Mouse (Mus musculus) CH12.LX (cell line): Measurements from ENCODE around the gene Prr5. TPM values are rescaled to one million over a fixed set of nuclear protein-coding genes. Genes with fewer than 3 reads are reported as not detected.

Source experiments
- DNase-seq: peaks from one replicate; pipeline ENCODE4 v3.0.0-alpha.2; 2013; ENCODE audit errors: extremely low read depth
- H3K27ac ChIP-seq: 2 replicates; pipeline ENCODE4 v1.5.1; 2012; ENCODE audit warnings: low read depth, mild to moderate bottlenecking, control low read depth, moderate library complexity; ENCODE audit not compliant: insufficient read depth
- H3K27me3 ChIP-seq: replicated peaks from 2 replicates; pipeline ENCODE3; 2012; ENCODE audit warnings: inconsistent platforms
- H3K36me3 ChIP-seq, 2 experiments: replicated peaks in 1 of 2; 2 replicates each; pipeline versions ENCODE3 to v1.6.1; 2012; ENCODE audit warnings: inconsistent platforms in 1 of 2, low read length in 1 of 2, mild to moderate bottlenecking in 1 of 2, mixed read lengths in 1 of 2, moderate library complexity in 1 of 2; ENCODE audit not compliant: control insufficient read depth in 1 of 2, insufficient read depth in 1 of 2
- H3K4me1 ChIP-seq, 2 experiments: 2 replicates each; pipeline ENCODE4 v1.6.1; 2012; ENCODE audit warnings: inconsistent platforms in 1 of 2, moderate library complexity in 1 of 2; ENCODE audit not compliant: insufficient read depth in 2 of 2, control insufficient read depth in 1 of 2
- H3K4me2 ChIP-seq: 2 replicates; pipeline ENCODE4 v1.6.1; 2012; ENCODE audit warnings: low read depth, mild to moderate bottlenecking, control low read depth; ENCODE audit not compliant: poor library complexity, insufficient read depth, severe bottlenecking
- H3K4me3 ChIP-seq, 3 experiments: fragments of 150-350 bp in 1 of 3; sonication (generic) in 1 of 3; replicated peaks in 1 of 3; 2 replicates each; pipeline versions ENCODE3 to v1.5.1; 2011 to 2012; ENCODE audit warnings: low read depth in 2 of 3, low read length in 2 of 3, mild to moderate bottlenecking in 2 of 3, moderate library complexity in 2 of 3, control low read depth in 1 of 3, improper control_type of control experiment in 1 of 3, inconsistent platforms in 1 of 3, mixed read lengths in 1 of 3; ENCODE audit not compliant: poor library complexity in 1 of 3
- H3K79me2 ChIP-seq: replicated peaks from 2 replicates; pipeline ENCODE4 v1.6.1; 2012; ENCODE audit warnings: mild to moderate bottlenecking, moderate library complexity; ENCODE audit not compliant: control insufficient read depth, poor library complexity, insufficient read depth, severe bottlenecking; ENCODE audit errors: extremely low read depth
- H3K9ac ChIP-seq: 2 replicates; pipeline ENCODE4 v1.6.1; 2012; ENCODE audit warnings: low read depth, mild to moderate bottlenecking, control low read depth, moderate library complexity; ENCODE audit not compliant: insufficient read depth
- H3K9me3 ChIP-seq: replicated peaks from 2 replicates; pipeline ENCODE3; 2012; ENCODE audit warnings: low read length, inconsistent platforms, mixed read lengths
- CTCF ChIP-seq, 2 experiments: IDR thresholded peaks in 1 of 2; conservative IDR thresholded peaks in 1 of 2; 2 replicates each; pipeline ENCODE4 v1.5.1; 2011 to 2012; ENCODE audit warnings: low read depth in 2 of 2, low read length in 2 of 2, improper control_type of control experiment in 1 of 2, inconsistent platforms in 1 of 2, mild to moderate bottlenecking in 1 of 2, moderate library complexity in 1 of 2
- EP300 ChIP-seq: IDR thresholded peaks from 2 replicates; pipeline ENCODE4 v1.6.1; 2011; ENCODE audit warnings: low read length, improper control_type of control experiment
- GABPA ChIP-seq: IDR thresholded peaks from 2 replicates; pipeline ENCODE4 v1.6.1; 2012; ENCODE audit warnings: low read depth, low read length, improper control_type of control experiment, inconsistent platforms; ENCODE audit not compliant: insufficient replicate concordance
- HCFC1 ChIP-seq: IDR thresholded peaks from 2 replicates; pipeline ENCODE4 v1.6.1; 2012; ENCODE audit warnings: low read depth, mild to moderate bottlenecking, inconsistent platforms, low read length, improper control_type of control experiment
- KAT2A ChIP-seq: IDR thresholded peaks from 2 replicates; pipeline ENCODE4 v1.6.1; 2012; ENCODE audit warnings: low read length, improper control_type of control experiment, inconsistent platforms; ENCODE audit not compliant: insufficient replicate concordance
- MYC ChIP-seq: IDR thresholded peaks from 2 replicates; pipeline ENCODE4 v1.6.1; 2011; ENCODE audit warnings: low read depth, mild to moderate bottlenecking, improper control_type of control experiment, low read length
- NELFE ChIP-seq: IDR thresholded peaks from 2 replicates; pipeline ENCODE4 v1.6.1; 2011; ENCODE audit warnings: low read depth, low read length, improper control_type of control experiment
- NRF1 ChIP-seq: IDR thresholded peaks from 2 replicates; pipeline ENCODE4 v1.6.1; 2014; ENCODE audit warnings: low read depth, mild to moderate bottlenecking, inconsistent platforms, low read length, improper control_type of control experiment, moderate library complexity
- PAX5 ChIP-seq: IDR thresholded peaks from 2 replicates; pipeline ENCODE4 v1.6.1; 2012; ENCODE audit warnings: low read length, inconsistent platforms, mixed read lengths
- POLR2AphosphoS2 ChIP-seq: IDR thresholded peaks from 2 replicates; pipeline ENCODE4 v1.6.1; 2011; ENCODE audit warnings: low read depth, low read length, improper control_type of control experiment
- RAD21 ChIP-seq: IDR thresholded peaks from 2 replicates; pipeline ENCODE4 v1.6.1; 2011; ENCODE audit warnings: low read depth, mild to moderate bottlenecking, low read length, improper control_type of control experiment, moderate library complexity
- TCF12 ChIP-seq: IDR thresholded peaks from 2 replicates; pipeline ENCODE4 v1.6.1; 2014; ENCODE audit warnings: low read depth, mild to moderate bottlenecking, inconsistent platforms, low read length, improper control_type of control experiment
- USF1 ChIP-seq: IDR thresholded peaks from 2 replicates; pipeline ENCODE4 v1.6.1; 2014; ENCODE audit warnings: low read depth, mild to moderate bottlenecking, inconsistent platforms, low read length, improper control_type of control experiment
- USF2 ChIP-seq: conservative IDR thresholded peaks from 2 replicates; pipeline ENCODE4 v1.6.1; 2011; ENCODE audit warnings: low read depth, low read length, improper control_type of control experiment
- ZMIZ1 ChIP-seq: IDR thresholded peaks from 2 replicates; pipeline ENCODE4 v1.6.1; 2012; ENCODE audit warnings: low read depth, mild to moderate bottlenecking, inconsistent platforms, low read length, improper control_type of control experiment
- ZNF384 ChIP-seq: IDR thresholded peaks from 2 replicates; pipeline ENCODE4 v1.6.1; 2012; ENCODE audit warnings: low read depth, low read length, improper control_type of control experiment, inconsistent platforms
- dilution Hi-C: fragments of 300-500 bp; cut with MboI; formaldehyde crosslinking; loops from 2 replicates; pipeline ENCODE4 v1.14.3; 2020; ENCODE audit warnings: low sequenced_read_pairs; ENCODE audit not compliant: extremely low pct_unique_long_range_greater_than_20kb, extremely low pct_ligation_motif_present
- in situ Hi-C: fragments of 300-500 bp; cut with MboI; formaldehyde crosslinking; loops from 3 replicates; pipeline ENCODE4 v1.14.3; 2019; ENCODE audit warnings: low sequenced_read_pairs, low pct_ligation_motif_present, low pct_unique_long_range_greater_than_20kb, mixed read lengths
- polyA plus RNA-seq: library from polyadenylated mRNA; unstranded; fragments of >175 nt; gene quantifications from 2 replicates; pipeline ENCODE4 v1.2.1, GENCODE M21; 2012; ENCODE audit warnings: low read depth; ENCODE audit not compliant: insufficient read length
- total RNA-seq, 2 experiments: library from RNA; depleted of rRNA; stranded (reverse); fragments of 300-350 nt in 1 of 2; fragments of >200 nt in 1 of 2; gene quantifications; 2 replicates each; pipeline ENCODE4 v1.2.3; 2012 to 2014

Gene Prr5
- total and polyA plus RNA-seq, 3 experiments: 11.6 to 68.2 (median 19.7) TPM

- dilution Hi-C loops: no loop called here
These were observed 27.5 kb upstream of the Prr5 start for GRCm38 (mm10) chr15:84641948-84642347.

GRCm38 (mm10) chr15:84643178-84643577 lies 26.2 kb upstream of the Prr5 start:
- dilution Hi-C loops: no loop called here
- no peak overlapping the region for H3K4me3 ChIP-seq
- no peak overlapping the region for H3K4me2 ChIP-seq
- no peak for DNase-seq
- TF ChIP-seq TCF12 (no peak), MYC (no peak), USF2 (no peak), KAT2A (no peak), USF1 (no peak), PAX5 (no peak)
- peaks cover 60% of the 10 kb centered on the region for H3K27me3 ChIP-seq
- in situ Hi-C loops: no loop called here
- peaks cover 20% of the 10 kb centered on the region for H3K9me3 ChIP-seq
- H3K9ac ChIP-seq: no peak overlapping the region
- no peaks in the 10 kb centered on the region for H3K79me2 ChIP-seq
- H3K36me3 ChIP-seq: no peaks in the 10 kb centered on the region
- no peak overlapping the region for H3K27ac ChIP-seq
- H3K4me1 ChIP-seq: peaks cover 0 to 2% of the 10 kb centered on the region in 2 experiments; a peak in 1 of 4 replicates

More at GRCm38 (mm10) chr15:84641948-84642347, 27.5 kb upstream of the Prr5 start:
- in situ Hi-C loops: no loop called here
- Histone ChIP-seq H3K36me3 (no peaks in the 10 kb centered on the region), H3K27me3 (peaks cover 54% of the 10 kb centered on the region), H3K4me2 (no peak overlapping the region), H3K79me2 (no peaks in the 10 kb centered on the region), H3K27ac (no peak overlapping the region), H3K9ac (no peak overlapping the region), H3K4me3 (no peak overlapping the region), H3K9me3 (peaks cover 24% of the 10 kb centered on the region), H3K4me1 (peaks cover 0 to 2% of the 10 kb centered on the region in 2 experiments; a peak in 1 of 4 replicates)
- TF ChIP-seq GABPA: no peak
- no peak for TF ChIP-seq POLR2AphosphoS2
- no peak for TF ChIP-seq HCFC1
- TF ChIP-seq NRF1: no peak
- no peak for TF ChIP-seq ZNF384
- no peak for TF ChIP-seq RAD21
- TF ChIP-seq USF1: no peak
- TF ChIP-seq PAX5: no peak
- TF ChIP-seq ZMIZ1: no peak
- no peak for TF ChIP-seq MYC
- TF ChIP-seq NELFE: no peak
- TF ChIP-seq CTCF (conservative IDR thresholded peaks at IDR 0.05 in 1 of 2, IDR thresholded peaks at IDR 0.05 in 1 of 2; ENCODE audit: low read depth in 2 of 2, low read length in 2 of 2): no peak
- TF ChIP-seq EP300: no peak
- DNase-seq: no peak
